Mouse (Mus musculus) midbrain, embryonic 14.5 days (tissue): ENCODE measurements around the gene Tcte1. TPM values are rescaled to one million over a fixed set of nuclear protein-coding genes. Genes with fewer than 3 reads are reported as not detected.
A peak's percentile ranks its signal among the peaks of the same experiment; 100 is the strongest.

Experiments
- ATAC-seq: fragments of 200-750 bp; cut with Nextera tagmentation; 2 replicates; pipeline ENCODE4 v1.8.0; 2017; ENCODE audit warnings: moderate number of reproducible peaks, moderate library complexity; ENCODE audit not compliant: low FRiP score, low TSS enrichment
- DNase-seq: peaks from one replicate; pipeline ENCODE4 v3.0.0-alpha.2; 2015
- H3K27ac ChIP-seq: fragments of 300-500 bp; sonication (generic); replicated peaks from 2 replicates; pipeline ENCODE4 v1.5.1; 2014; ENCODE audit warnings: mild to moderate bottlenecking, low read depth, low read length, moderate library complexity
- H3K27me3 ChIP-seq: fragments of 300-500 bp; sonication (generic); 2 replicates; pipeline ENCODE4 v1.6.1; 2014; ENCODE audit warnings: low read length, control low read depth, mixed read lengths; ENCODE audit not compliant: control insufficient read depth, insufficient read depth
- H3K36me3 ChIP-seq: fragments of 300-500 bp; sonication (generic); 2 replicates; pipeline ENCODE4 v1.6.1; 2014; ENCODE audit warnings: low read length, control low read depth; ENCODE audit not compliant: control insufficient read depth, insufficient read depth
- H3K4me1 ChIP-seq: fragments of 300-500 bp; sonication (generic); 2 replicates; pipeline ENCODE4 v1.6.1; 2014; ENCODE audit warnings: mild to moderate bottlenecking, antibody characterized with exemption, low read length, control low read depth; ENCODE audit not compliant: control insufficient read depth, insufficient read depth
- H3K4me2 ChIP-seq: fragments of 300-500 bp; sonication (generic); 2 replicates; pipeline ENCODE4 v1.6.1; 2014; ENCODE audit warnings: mild to moderate bottlenecking, low read length, moderate library complexity
- H3K4me3 ChIP-seq: fragments of 300-500 bp; sonication (generic); replicated peaks from 2 replicates; pipeline ENCODE4 v1.5.1; 2014; ENCODE audit warnings: low read depth, low read length
- H3K9ac ChIP-seq: fragments of 300-500 bp; sonication (generic); replicated peaks from 2 replicates; pipeline ENCODE4 v1.6.1; 2014; ENCODE audit warnings: mild to moderate bottlenecking, low read length, moderate library complexity
- H3K9me3 ChIP-seq: fragments of 300-500 bp; sonication (generic); 2 replicates; pipeline ENCODE4 v1.6.1; 2016; ENCODE audit warnings: low read length, control low read depth, mixed read lengths; ENCODE audit not compliant: control insufficient read depth
- WGBS: fragments of 180-500 bp; shearing (Covaris S2); extraction: QIAGEN DNeasy Blood & Tissue Kit; methylation state at CpG from one replicate; pipeline ENCODE4 v1.1.7; 2014; 5-methylcytosine and 5-hydroxymethylcytosine counted together
- polyA plus RNA-seq: library from polyadenylated mRNA; unstranded; fragments of >200 nt; fragmentation: Nextera tagmentation; extraction: Ambion mirVana; gene quantifications from 2 replicates; pipeline ENCODE4 v1.2.1, GENCODE M21; 2014

The Tcte1 gene
- polyA plus RNA-seq, 1 experiment from 2014 or later = 3.0 TPM

- no peak overlapping the region for H3K4me2 ChIP-seq
- H3K9me3 ChIP-seq = no peaks in the 10 kb centered on the region
- 0 out of 2 replicates have a peak, but pooled peaks cover under 1% of the 10 kb centered on the region for H3K36me3 ChIP-seq
- H3K27ac ChIP-seq = no peak overlapping the region
- H3K4me1 ChIP-seq = 0 out of 2 replicates have a peak, but pooled peaks cover 5% of the 10 kb centered on the region
- no peak for ATAC-seq
- DNase-seq = no peak
- no peak overlapping the region for H3K4me3 ChIP-seq
- 69% methylated on average over 5 of the region's 5 CpGs for WGBS
- H3K27me3 ChIP-seq = no peaks in the 10 kb centered on the region
- no peak overlapping the region for H3K9ac ChIP-seq
These were observed 19.8 kb upstream of the Tcte1 start for GRCm38 (mm10) chr17:45503301-45503973.

GRCm38 (mm10) chr17:45505941-45506465, 17.2 kb upstream of the Tcte1 start:
- no peak overlapping the region for H3K27ac ChIP-seq
- no peak overlapping the region; the same call in 1 of the 2 replicates for H3K9ac ChIP-seq
- H3K27me3 ChIP-seq = no peaks in the 10 kb centered on the region
- no peak overlapping the region for H3K4me3 ChIP-seq
- 0 out of 2 replicates have a peak, but pooled peaks cover 5% of the 10 kb centered on the region for H3K4me1 ChIP-seq
- DNase-seq = no peak
- 79% methylated on average over 6 of the region's 6 CpGs for WGBS
- no peaks in the 10 kb centered on the region for H3K9me3 ChIP-seq
- H3K36me3 ChIP-seq = peaks cover 11% of the 10 kb centered on the region; the same call in 1 of the 2 replicates
- no peak overlapping the region for H3K4me2 ChIP-seq
- ATAC-seq = no peak

GRCm38 (mm10) chr17:45506700-45507189, 16.5 kb upstream of the Tcte1 start, which contains the start of gene Aars2:
TSS of gene Aars2 (plus strand) at chr17:45506841.
- no peaks in the 10 kb centered on the region for H3K27me3 ChIP-seq
- no peaks in the 10 kb centered on the region for H3K9me3 ChIP-seq
- 0 out of 2 replicates have a peak, but pooled peaks cover 5% of the 10 kb centered on the region for H3K4me1 ChIP-seq
- H3K36me3 ChIP-seq = peaks cover 11% of the 10 kb centered on the region; the same call in 1 of the 2 replicates
- peak within 1 kb of the TSS; percentile 73 for H3K9ac ChIP-seq
- peak; percentile 94 for ATAC-seq
- WGBS = under 1% methylated on average over 42 of the region's 42 CpGs
- peak within 1 kb of the TSS; percentile 91 for H3K27ac ChIP-seq
- peak within 1 kb of the TSS; percentile 65 for H3K4me3 ChIP-seq
- peak within 1 kb of the TSS; percentile 37 for H3K4me2 ChIP-seq
- DNase-seq = peak; percentile 98

- Histone ChIP-seq H3K9ac (no peak overlapping the region), H3K27ac (no peak overlapping the region), H3K4me1 (0 out of 2 replicates have a peak, but pooled peaks cover 5% of the 10 kb centered on the region), H3K9me3 (no peaks in the 10 kb centered on the region), H3K27me3 (no peaks in the 10 kb centered on the region), H3K4me3 (no peak overlapping the region), H3K4me2 (no peak overlapping the region), H3K36me3 (peaks cover 11% of the 10 kb centered on the region; the same call in 1 of the 2 replicates)
- 98% methylated on average over 4 of the region's 4 CpGs for WGBS
- no peak for ATAC-seq
- no peak for DNase-seq
These were observed 12.4 kb upstream of the Tcte1 start for GRCm38 (mm10) chr17:45510871-45511270.

- Histone ChIP-seq H3K4me2 (no peak overlapping the region), H3K27me3 (no peaks in the 10 kb centered on the region), H3K9ac (no peak overlapping the region), H3K27ac (no peak overlapping the region), H3K36me3 (peaks cover 11% of the 10 kb centered on the region; the same call in 1 of the 2 replicates), H3K4me1 (no peaks in the 10 kb centered on the region), H3K9me3 (no peaks in the 10 kb centered on the region), H3K4me3 (no peak overlapping the region)
- no peak for DNase-seq
- ATAC-seq = no peak
- WGBS = 93% methylated on average over 4 of the region's 4 CpGs
These were observed 11.5 kb upstream of the Tcte1 start for GRCm38 (mm10) chr17:45511757-45512156.

- Histone ChIP-seq H3K4me1 (no peaks in the 10 kb centered on the region), H3K9me3 (no peaks in the 10 kb centered on the region), H3K9ac (no peak overlapping the region), H3K27ac (no peak overlapping the region), H3K4me3 (no peak overlapping the region), H3K36me3 (peaks cover 13% of the 10 kb centered on the region; the same call in 1 of the 2 replicates), H3K27me3 (no peaks in the 10 kb centered on the region), H3K4me2 (no peak overlapping the region)
- 48% methylated on average over 15 of the region's 15 CpGs for WGBS
- no peak for ATAC-seq
- DNase-seq = no peak
These were observed 8.0 kb upstream of the Tcte1 start for GRCm38 (mm10) chr17:45515204-45515726.

GRCm38 (mm10) chr17:45515806-45516205, 7.4 kb upstream of the Tcte1 start:
- Histone ChIP-seq H3K4me3 (no peak overlapping the region), H3K36me3 (peaks cover 17% of the 10 kb centered on the region), H3K27me3 (no peaks in the 10 kb centered on the region), H3K4me2 (no peak overlapping the region), H3K4me1 (no peaks in the 10 kb centered on the region), H3K27ac (no peak overlapping the region), H3K9me3 (no peaks in the 10 kb centered on the region), H3K9ac (no peak overlapping the region)
- DNase-seq = no peak
- 90% methylated on average over 10 of the region's 10 CpGs for WGBS
- ATAC-seq = no peak

GRCm38 (mm10) chr17:45516488-45516887, 6.7 kb upstream of the Tcte1 start:
- Histone ChIP-seq H3K4me1 (no peaks in the 10 kb centered on the region), H3K9ac (no peak overlapping the region), H3K4me2 (no peak overlapping the region), H3K36me3 (peaks cover 17% of the 10 kb centered on the region), H3K4me3 (no peak overlapping the region), H3K27me3 (no peaks in the 10 kb centered on the region), H3K27ac (no peak overlapping the region), H3K9me3 (no peaks in the 10 kb centered on the region)
- ATAC-seq (peak; percentile 51), DNase-seq (peak; percentile 90)
- 49% methylated on average over 8 of the region's 8 CpGs for WGBS
